Mouse (Mus musculus) hindbrain, embryonic 11.5 days (tissue): ENCODE measurements around the gene Gabrb1. TPM values are rescaled to one million over a fixed set of nuclear protein-coding genes. Genes with fewer than 3 reads are reported as not detected.

ENCODE experiments used
- ATAC-seq: fragments of 200-750 bp; cut with Nextera tagmentation; 2 replicates; pipeline ENCODE4 v1.8.0; 2017; ENCODE audit warnings: mild to moderate bottlenecking, moderate TSS enrichment, moderate library complexity; ENCODE audit not compliant: low FRiP score
- DNase-seq: peaks from one replicate; pipeline ENCODE4 v3.0.0-alpha.2; 2015; ENCODE audit warnings: low spot score
- H3K27ac ChIP-seq: fragments of 300-500 bp; sonication (generic); 2 replicates; pipeline ENCODE4 v1.5.1; 2014; ENCODE audit warnings: mild to moderate bottlenecking, low read depth, low read length
- H3K27me3 ChIP-seq: fragments of 300-500 bp; sonication (generic); 2 replicates; pipeline ENCODE4 v1.6.1; 2014; ENCODE audit warnings: mild to moderate bottlenecking, low read length, moderate library complexity, mixed read lengths; ENCODE audit not compliant: control insufficient read depth, insufficient read depth
- H3K36me3 ChIP-seq: fragments of 300-500 bp; sonication (generic); 2 replicates; pipeline ENCODE4 v1.6.1; 2014; ENCODE audit warnings: mild to moderate bottlenecking, low read length, moderate library complexity, mixed read lengths; ENCODE audit not compliant: control insufficient read depth, insufficient read depth
- H3K4me1 ChIP-seq: fragments of 300-500 bp; sonication (generic); replicated peaks from 2 replicates; pipeline ENCODE4 v1.6.1; 2014; ENCODE audit warnings: low read length, mixed read lengths; ENCODE audit not compliant: control insufficient read depth, insufficient read depth
- H3K4me2 ChIP-seq: fragments of 300-500 bp; sonication (generic); replicated peaks from 2 replicates; pipeline ENCODE4 v1.6.1; 2014; ENCODE audit warnings: mild to moderate bottlenecking, low read depth, low read length
- H3K4me3 ChIP-seq: fragments of 300-500 bp; sonication (generic); 2 replicates; pipeline ENCODE4 v1.5.1; 2014; ENCODE audit warnings: low read depth, low read length
- H3K9ac ChIP-seq: fragments of 300-500 bp; sonication (generic); 2 replicates; pipeline ENCODE4 v1.6.1; 2014; ENCODE audit warnings: low read depth, low read length
- H3K9me3 ChIP-seq: fragments of 300-500 bp; sonication (generic); 2 replicates; pipeline ENCODE4 v1.6.1; 2016; ENCODE audit warnings: low read length; ENCODE audit not compliant: control insufficient read depth
- WGBS: fragments of 180-500 bp; shearing (Covaris S2); extraction: QIAGEN DNeasy Blood & Tissue Kit; methylation state at CpG from one replicate; pipeline ENCODE4 v1.1.7; 2014; 5-methylcytosine and 5-hydroxymethylcytosine counted together
- polyA plus RNA-seq: library from polyadenylated mRNA; unstranded; fragments of >200 nt; fragmentation: Nextera tagmentation; extraction: Ambion mirVana; gene quantifications from 2 replicates; pipeline ENCODE4 v1.2.1, GENCODE M21; 2014

Gabrb1 gene
- polyA plus RNA-seq, 1 experiment from 2014 or later = 0.29 TPM

DNA sequence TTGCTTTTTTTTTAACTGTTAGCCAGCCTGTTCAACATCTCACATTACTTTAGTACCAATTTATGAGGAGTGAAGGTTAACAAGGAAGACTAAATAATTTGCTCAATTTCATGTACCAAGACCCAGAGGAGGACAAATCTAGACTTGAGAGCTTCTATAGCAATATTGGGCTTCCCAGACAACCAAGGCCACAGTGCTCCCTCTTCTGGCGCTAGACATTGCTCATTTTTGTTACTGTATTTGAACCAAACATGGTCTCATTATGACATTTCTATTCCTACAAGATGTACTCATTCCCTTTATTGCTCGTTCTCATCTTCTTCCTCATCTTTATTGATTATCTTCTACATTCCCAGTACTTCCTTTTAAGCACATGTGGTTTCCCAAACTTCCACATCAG lies 307.6 kb downstream of the Gabrb1 start:
- 73% methylated on average over 2 of the region's 2 CpGs for WGBS

DNA sequence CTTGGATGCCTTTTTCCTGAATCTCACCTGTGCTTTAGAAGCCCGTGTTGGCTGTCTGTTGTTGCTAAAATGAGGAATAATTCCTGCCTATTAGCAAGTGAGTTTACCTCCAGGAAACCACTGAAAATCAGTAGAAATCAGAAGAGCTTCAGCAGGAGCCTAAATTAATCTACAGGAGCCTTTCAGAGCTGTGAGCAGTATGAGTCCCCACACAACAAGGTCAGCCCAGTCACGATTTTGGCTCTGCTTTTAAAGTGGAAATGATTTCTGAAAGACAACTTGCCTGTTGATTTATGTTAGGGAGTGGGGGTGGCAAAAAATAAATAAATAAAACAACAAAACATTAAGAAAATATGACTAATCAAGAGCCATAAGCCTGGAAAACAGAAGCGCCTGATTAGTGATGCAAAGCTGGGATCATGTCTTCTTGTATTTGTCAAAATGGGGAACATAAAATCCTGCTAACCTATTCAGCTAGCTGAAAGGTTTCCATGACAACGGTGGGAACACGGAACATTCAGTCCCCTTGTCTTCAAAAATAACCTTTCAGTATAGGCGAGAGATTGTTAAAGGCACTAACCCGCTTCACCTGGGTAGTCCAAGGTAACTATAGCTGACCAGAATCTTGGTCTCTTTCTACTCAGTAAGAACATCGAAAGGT lies 312.4 kb downstream of the Gabrb1 start:
- Histone ChIP-seq H3K9me3 (no peaks in the 10 kb centered on the region), H3K4me3 (no peak overlapping the region), H3K36me3 (no peaks in the 10 kb centered on the region), H3K9ac (no peak overlapping the region), H3K27me3 (no peaks in the 10 kb centered on the region), H3K4me1 (no peaks in the 10 kb centered on the region), H3K27ac (no peak overlapping the region), H3K4me2 (no peak overlapping the region)
- no peak for DNase-seq
- ATAC-seq = no peak
- 78% methylated on average over 8 of the region's 8 CpGs for WGBS

More for the DNA sequence above, 307.6 kb downstream of the Gabrb1 start:
- Histone ChIP-seq H3K4me3 (no peak overlapping the region), H3K4me1 (no peaks in the 10 kb centered on the region), H3K27ac (no peak overlapping the region), H3K4me2 (no peak overlapping the region), H3K9me3 (no peaks in the 10 kb centered on the region), H3K9ac (no peak overlapping the region), H3K36me3 (no peaks in the 10 kb centered on the region), H3K27me3 (no peaks in the 10 kb centered on the region)
- DNase-seq (no peak), ATAC-seq (no peak)

DNA sequence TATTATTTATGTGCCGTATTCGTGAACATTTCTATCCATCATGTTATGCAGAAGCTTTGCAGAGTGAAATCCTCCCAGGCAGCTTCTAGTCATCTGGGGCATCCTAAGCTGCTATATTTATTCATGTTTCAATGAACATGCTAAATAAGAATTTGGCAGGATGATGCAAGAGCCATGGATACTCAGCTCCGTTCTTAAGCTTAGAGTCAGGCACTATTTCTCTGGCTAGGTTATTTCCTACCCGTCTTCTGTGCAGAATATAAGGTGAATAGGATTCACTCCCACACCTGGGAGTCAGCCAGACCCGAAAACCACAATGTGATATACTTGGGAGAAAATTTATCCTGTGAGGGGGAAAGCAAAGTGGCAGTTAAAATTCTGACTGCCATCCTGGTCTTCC lies 314.9 kb downstream of the Gabrb1 start:
- no peak for ATAC-seq

DNA sequence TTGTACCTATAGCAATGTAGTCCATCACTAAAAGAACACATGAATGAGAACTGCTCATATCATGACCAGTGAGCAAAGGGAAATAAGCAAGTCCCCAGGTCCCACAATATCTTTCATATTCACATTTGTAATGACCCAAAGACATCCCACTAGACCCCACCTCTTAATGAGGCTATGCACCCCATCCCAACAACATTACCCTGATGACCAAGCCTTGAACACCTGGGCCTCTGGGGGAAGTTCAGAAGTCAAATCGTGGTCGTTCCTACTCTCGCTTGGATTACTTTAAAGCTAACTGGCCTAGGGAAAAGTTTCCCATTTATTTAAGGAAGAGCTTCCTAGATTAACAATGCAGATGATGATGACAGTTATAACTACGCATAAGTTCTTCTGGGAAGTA lies 318.2 kb downstream of the Gabrb1 start:
- no peaks in the 10 kb centered on the region for H3K4me1 ChIP-seq
- WGBS = 81% methylated on average over 4 of the region's 4 CpGs
- no peaks in the 10 kb centered on the region for H3K9me3 ChIP-seq
- H3K27ac ChIP-seq = no peak overlapping the region
- peak; percentile 60 for ATAC-seq
- no peaks in the 10 kb centered on the region for H3K27me3 ChIP-seq
- no peak for DNase-seq
- H3K4me3 ChIP-seq = no peak overlapping the region
- no peaks in the 10 kb centered on the region for H3K36me3 ChIP-seq
- no peak overlapping the region for H3K4me2 ChIP-seq
- H3K9ac ChIP-seq = no peak overlapping the region

More for the DNA sequence above, 314.9 kb downstream of the Gabrb1 start:
- no peaks in the 10 kb centered on the region for H3K36me3 ChIP-seq
- no peak overlapping the region for H3K4me3 ChIP-seq
- H3K4me2 ChIP-seq = no peak overlapping the region
- H3K9me3 ChIP-seq = no peaks in the 10 kb centered on the region
- no peaks in the 10 kb centered on the region for H3K27me3 ChIP-seq
- 83% methylated on average over 5 of the region's 5 CpGs for WGBS
- no peak for DNase-seq
- H3K4me1 ChIP-seq = no peaks in the 10 kb centered on the region
- H3K9ac ChIP-seq = no peak overlapping the region
- no peak overlapping the region for H3K27ac ChIP-seq

DNA sequence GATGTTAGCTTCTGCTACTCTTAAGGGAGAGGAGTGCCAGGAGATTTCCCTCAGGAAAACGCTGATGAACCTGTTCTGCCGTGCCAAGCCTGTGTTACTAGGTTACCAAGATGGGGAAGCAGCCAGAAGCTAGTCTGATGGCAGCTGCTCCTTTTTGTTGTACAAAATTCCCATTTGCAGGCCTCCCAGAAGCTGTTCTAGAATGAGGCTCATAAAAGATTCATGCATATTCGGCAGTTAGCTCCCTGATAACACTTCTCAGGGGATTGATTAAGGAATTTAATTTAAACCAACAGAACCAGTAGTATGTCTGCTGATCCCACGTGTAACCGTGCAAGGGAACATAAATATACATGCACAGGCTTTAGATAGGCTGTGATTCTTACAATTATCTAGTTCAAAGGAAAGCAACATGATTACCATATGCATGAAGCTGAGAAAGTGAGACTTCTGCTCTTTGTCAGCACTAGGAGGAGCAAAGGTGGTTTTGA lies 318.7 kb downstream of the Gabrb1 start:
- Histone ChIP-seq H3K27ac (no peak overlapping the region), H3K36me3 (no peaks in the 10 kb centered on the region), H3K4me1 (no peaks in the 10 kb centered on the region), H3K9ac (no peak overlapping the region), H3K27me3 (no peaks in the 10 kb centered on the region), H3K9me3 (no peaks in the 10 kb centered on the region), H3K4me3 (no peak overlapping the region), H3K4me2 (no peak overlapping the region)
- 38% methylated on average over 5 of the region's 5 CpGs for WGBS
- ATAC-seq (peak; percentile 90), DNase-seq (peak; percentile 66)

DNA sequence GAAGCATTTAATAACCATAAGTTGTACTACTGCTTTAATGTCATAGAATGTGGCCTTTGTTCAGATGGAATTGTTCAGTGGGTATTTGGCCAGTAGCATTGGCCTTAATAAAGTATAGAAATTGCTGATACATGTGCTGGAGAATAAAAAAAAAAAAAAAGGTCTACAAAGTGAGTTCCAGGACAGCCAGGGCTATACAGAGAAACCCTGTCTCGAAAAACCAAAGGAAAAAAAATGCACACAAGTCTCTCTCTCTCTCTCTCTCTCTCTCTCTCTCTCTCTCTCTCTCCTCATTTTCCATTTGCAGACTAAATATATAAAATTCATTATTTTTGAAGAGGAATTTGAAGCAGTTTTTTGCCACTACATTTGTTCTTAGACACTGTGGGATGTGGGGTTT lies 328.6 kb downstream of the Gabrb1 start:
- Histone ChIP-seq H3K4me3 (no peak overlapping the region), H3K4me1 (no peaks in the 10 kb centered on the region), H3K36me3 (no peaks in the 10 kb centered on the region), H3K9me3 (no peaks in the 10 kb centered on the region), H3K9ac (no peak overlapping the region), H3K27ac (no peak overlapping the region), H3K27me3 (no peaks in the 10 kb centered on the region), H3K4me2 (no peak overlapping the region)
- ATAC-seq = no peak
- WGBS = 75% methylated on average over 1 of the region's 1 CpGs
- no peak for DNase-seq

DNA sequence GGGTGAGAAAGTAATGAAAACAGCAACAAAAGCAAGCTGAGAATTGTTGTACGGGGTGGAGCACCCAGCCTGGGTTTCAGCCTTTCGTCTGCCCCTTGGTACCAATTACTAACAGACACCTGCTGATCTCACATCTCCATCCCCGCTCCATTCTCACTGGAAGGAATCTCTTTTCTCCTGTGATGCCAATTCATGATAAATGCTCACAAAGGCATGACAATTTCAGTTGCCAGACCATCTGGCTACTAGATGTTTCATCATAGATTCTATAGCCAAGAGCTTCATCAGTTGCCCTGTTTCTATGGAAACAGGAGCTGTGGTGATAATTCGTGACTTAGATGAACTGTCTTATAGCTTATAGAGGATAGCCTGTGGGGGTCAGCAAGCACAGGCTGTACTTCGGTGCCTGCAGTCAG lies 329.1 kb downstream of the Gabrb1 start:
- DNase-seq = peak; percentile 6
- H3K9me3 ChIP-seq = no peaks in the 10 kb centered on the region
- H3K9ac ChIP-seq = no peak overlapping the region
- no peak overlapping the region for H3K4me2 ChIP-seq
- H3K36me3 ChIP-seq = no peaks in the 10 kb centered on the region
- 60% methylated on average over 5 of the region's 5 CpGs for WGBS
- ATAC-seq = peak; percentile 80
- H3K4me3 ChIP-seq = no peak overlapping the region
- H3K4me1 ChIP-seq = no peaks in the 10 kb centered on the region
- H3K27me3 ChIP-seq = no peaks in the 10 kb centered on the region
- no peak overlapping the region for H3K27ac ChIP-seq

DNA sequence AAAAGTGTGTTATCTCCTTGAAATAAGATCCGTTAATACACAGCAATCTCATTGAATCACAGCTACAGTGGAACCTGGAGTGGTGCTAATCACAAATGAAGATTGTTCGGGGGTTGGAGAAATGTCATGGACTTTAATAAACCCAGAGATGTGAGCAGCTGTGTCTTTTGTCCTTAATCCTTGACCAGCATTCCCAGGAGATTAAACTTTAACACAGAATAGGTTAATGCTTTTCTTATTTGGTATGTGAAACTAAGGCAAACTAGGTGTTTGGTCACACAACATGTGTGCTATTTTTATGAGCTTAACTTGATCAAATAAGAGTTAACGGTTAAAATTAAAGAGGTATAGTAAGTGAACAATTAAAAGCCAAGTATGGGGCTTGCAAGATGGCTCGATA lies 341.6 kb downstream of the Gabrb1 start:
- Histone ChIP-seq H3K36me3 (no peaks in the 10 kb centered on the region), H3K4me1 (no peaks in the 10 kb centered on the region), H3K27ac (no peak overlapping the region), H3K4me3 (no peak overlapping the region), H3K9ac (no peak overlapping the region), H3K9me3 (no peaks in the 10 kb centered on the region), H3K4me2 (no peak overlapping the region), H3K27me3 (no peaks in the 10 kb centered on the region)
- DNase-seq (no peak), ATAC-seq (peak; percentile 22; the same call in 1 of the 2 replicates)
- 85% methylated on average over 4 of the region's 4 CpGs for WGBS

DNA sequence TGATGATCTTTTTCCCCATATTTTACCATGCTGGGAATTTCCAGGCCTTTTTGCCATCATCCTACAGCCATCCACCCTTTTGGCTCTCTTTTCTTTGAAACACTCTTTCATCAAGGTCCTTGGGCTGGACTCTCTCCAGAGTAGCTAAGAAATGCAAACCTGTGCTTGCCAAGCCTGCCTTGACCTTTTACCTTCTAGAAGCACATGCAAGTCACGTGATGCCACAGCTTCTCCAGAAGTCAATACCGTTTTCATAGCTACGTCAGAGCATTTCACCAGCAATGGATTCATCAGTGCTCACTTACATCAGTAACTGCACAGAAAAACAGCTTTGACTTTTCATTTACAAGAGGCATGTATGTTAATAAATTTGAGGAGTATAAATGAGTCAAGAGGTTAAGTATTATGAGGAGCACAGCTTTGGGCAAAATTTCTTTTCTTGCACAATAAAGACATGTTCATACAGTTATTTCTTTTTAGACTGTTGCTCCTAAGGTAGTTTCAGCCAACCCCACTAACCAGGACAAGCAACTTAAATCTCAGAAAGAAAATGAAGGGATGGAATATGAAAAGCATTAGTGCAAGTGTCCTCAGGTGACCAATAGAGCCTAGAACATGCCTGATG lies 346.0 kb downstream of the Gabrb1 start:
- Histone ChIP-seq H3K9ac (no peak overlapping the region), H3K4me3 (no peak overlapping the region), H3K36me3 (no peaks in the 10 kb centered on the region), H3K27me3 (no peaks in the 10 kb centered on the region), H3K9me3 (no peaks in the 10 kb centered on the region), H3K4me2 (no peak overlapping the region), H3K27ac (no peak overlapping the region), H3K4me1 (no peaks in the 10 kb centered on the region)
- DNase-seq = no peak
- no peak for ATAC-seq
- 84% methylated on average over 3 of the region's 3 CpGs for WGBS
